Mouse (Mus musculus) layer of hippocampus, adult 9-10 months (tissue): ENCODE results near the gene Fibp.

ENCODE experiments used
- DNase-seq: peaks from one replicate; pipeline ENCODE4 v3.0.0; 2022; ENCODE audit warnings: low spot score

The Fibp gene

DNA sequence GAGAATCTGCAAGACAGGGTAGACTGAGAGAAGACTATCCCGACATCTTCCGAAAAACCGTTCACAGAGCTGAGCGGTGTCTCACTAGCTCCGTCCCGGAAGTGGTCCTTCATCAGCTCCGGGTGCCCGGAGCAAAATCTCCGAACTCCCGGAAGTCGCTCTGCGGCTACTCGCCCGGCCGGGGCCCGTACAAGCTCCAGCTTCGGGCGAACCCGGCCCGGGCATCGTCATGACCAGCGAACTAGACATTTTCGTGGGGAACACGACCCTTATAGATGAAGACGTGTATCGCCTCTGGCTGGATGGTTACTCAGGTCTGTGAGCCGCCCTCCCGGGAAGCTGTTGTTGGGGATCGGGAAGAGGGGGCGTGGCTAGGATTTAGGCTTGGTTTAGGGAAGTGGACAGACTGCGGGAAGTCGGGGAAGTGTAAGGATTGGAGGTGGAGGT lies at the start of gene Fibp:
Gene Fibp (plus strand): TSS at position 151 of the 447 bp plus-strand sequence.
- DNase-seq: peak; percentile 73

DNA sequence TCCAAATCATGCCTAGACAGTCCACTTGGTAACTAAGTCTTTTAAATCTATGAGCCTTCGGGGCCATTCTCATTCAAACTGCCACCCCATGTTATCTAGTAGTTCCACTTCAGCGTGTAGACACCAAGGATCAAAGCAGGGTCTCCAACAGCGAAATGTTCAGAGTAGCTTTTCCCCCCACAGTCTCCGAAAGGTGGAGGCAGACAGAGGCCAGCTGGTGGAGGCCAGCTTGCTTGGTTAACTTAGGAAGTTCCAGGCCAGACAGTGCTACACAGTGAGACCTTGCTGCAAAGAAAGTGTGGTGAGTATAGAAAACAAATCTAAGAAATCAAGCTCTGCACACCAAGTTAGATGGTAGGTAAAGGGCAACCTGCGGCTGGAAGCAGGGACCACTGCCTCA lies 49.8 kb upstream of the Fibp start:
- no peak for DNase-seq

DNA sequence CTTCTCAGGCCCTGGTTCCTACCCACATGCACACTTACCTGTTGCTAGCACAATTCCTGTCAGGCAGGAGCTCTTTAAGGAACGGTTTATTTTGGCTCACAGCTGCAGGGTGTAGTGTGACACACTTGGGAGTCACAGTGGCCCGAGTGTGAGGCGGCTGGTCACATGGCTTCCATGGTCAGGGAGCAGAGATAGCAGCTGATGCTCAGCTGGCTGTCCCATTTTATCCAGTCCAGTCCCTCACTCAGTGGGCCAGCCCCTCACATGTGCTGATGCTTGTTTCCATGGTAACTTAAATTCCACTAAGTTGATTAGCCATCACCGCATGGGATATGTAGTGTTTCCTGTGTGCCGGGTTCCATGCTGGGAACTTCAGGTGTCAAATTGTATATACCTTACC lies 48.5 kb upstream of the Fibp start:
- no peak for DNase-seq

DNA sequence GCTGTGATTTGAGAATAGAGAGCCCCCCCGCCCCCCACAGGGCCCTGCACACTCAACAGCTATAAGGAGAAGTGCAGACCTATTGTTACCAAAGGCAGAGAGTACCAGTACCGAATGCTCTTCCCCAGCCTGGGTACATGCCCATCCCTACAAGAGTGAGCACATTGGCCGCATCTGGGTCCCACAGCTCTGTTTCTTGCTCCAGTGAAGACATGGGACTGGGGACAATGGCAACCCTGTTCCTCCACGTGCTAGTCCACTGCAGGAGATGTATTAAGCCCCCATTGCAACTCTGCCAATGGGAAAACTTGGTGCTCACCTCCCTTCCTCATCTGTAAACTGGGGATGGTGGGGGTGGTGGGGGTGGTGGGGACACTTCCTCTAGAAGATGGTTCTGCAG lies 46.6 kb upstream of the Fibp start:
- DNase-seq: no peak

DNA sequence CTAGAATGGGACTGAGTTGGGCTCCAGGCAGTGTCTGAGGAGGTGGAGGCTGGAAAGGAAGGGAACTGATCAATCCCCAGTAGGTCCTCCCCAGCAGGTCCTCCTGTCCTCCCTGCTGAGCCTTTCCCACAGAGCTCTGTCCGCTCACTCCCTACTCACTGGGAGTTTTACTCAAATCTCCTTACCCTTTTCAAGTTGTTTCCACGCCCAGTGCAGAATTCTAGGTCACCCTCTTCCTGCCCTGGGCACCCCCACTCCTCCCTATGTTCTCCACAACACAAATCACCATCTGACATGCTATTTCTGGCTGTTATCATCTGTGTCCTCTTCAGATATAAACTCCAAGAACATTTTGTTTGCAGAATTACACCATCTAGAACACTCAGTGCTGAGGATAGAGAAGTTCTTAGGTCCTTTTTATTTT lies 45.9 kb upstream of the Fibp start:
- DNase-seq: no peak

DNA sequence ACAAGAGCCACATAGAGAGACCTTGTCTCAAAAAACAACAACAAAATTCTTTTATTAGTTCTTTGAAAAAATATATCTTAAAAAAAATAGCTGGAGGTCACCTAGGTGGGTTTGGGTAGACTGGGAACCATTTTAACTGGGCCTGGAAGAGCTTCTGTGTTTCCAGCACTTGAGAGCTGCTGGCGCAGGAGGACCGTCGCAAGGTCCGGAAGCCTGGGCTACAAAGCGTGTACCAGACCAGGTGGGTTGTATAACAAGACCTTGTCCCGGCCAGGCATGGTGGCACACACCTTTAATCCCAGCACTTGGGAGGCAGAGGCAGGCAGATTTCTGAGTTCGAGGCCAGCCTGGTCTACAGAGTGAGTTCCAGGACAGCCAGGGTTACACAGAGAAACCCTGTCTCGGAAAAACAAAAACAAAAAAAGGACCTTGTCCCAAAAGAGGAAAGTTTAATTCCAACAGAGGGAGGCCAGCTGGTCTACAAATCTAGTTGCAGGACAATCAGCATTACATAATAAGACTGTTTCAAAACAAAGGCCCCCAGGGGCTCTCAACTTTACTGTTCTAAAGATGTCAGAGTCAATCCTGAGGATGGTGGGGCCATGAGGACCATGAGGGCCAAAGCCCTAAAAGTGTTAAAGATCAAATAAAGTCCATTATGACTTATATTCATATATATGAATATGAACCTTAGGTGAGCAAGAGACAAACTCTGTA lies 41.5 kb upstream of the Fibp start:
- DNase-seq: no peak

DNA sequence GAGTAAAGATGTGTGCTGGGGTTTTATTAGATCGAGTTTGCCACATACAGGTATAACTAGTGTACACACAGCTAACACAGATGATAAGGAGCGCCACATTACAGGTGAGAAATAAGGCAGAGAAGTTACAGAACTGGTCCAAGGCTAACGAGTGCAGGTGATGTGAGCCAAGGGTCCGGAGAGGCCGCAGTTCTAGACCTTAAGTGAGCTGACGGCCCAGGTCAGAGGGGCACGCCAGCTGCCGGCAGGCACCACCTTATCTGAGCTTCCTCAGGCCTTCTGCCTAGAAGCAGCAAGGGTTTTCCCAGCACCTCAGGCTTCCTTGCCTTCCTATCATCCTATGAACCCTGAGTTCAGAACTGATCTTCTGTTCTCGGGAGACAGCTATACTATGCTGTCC lies 40.8 kb upstream of the Fibp start:
- DNase-seq: no peak

DNA sequence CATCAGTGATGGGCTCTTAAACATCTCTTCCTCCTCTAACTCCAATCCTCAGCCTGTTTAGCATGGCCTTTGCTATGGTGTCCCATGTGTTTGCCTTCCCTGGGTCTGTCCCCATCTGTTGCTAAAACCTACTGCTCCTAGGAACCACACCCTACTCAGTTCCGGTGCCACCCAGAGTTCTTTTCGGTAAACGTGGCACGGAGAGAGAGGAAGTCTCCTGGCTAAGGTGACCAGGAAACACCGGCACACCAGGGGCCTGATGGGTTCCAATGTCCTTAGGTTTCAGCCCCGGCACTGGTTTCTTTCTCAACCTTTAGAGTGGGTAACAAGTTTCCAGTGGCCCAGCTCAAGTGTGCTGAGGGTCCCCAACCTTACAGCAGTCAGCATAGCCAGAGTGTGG lies 39.8 kb upstream of the Fibp start:
- no peak for DNase-seq

DNA sequence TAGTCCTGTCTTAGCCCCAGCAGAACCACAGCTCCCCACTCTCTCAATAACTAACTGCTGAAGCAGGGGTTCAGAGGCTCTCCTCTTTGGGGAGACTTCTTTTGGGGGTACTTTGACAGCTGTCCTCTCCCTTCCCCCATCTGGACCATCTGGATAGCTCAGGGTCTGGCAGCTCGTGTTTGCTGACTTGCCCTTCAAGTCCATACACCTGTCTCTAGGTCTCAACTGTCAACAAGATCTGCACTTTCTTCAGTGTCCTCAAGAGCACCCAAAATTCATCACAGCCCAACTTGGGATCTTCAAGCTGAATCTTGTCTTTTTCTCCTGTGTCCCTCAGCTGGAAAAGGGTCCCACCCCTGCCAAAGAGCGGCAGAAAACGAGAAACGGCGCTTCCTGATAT lies 38.6 kb upstream of the Fibp start:
- DNase-seq: no peak

DNA sequence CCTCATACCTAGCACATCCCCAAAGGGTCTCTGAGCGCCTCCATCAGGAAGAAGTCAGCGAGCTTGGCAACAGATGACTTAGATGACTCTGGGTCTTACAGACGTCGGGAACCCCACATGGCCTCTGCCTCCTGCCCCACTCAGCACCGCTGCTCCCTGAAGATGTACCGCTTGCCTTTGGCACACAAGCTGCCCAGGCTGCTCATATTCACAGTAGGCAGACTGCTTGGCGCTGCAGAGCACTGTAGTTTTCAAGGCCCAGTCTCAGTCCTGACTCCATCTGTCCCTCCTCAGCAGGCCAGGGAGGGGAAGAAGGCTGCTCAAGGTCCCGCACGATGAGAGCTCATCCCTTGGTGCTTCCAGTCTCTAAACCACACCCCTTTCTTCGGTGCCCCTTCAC lies 38.1 kb upstream of the Fibp start:
- DNase-seq: no peak

DNA sequence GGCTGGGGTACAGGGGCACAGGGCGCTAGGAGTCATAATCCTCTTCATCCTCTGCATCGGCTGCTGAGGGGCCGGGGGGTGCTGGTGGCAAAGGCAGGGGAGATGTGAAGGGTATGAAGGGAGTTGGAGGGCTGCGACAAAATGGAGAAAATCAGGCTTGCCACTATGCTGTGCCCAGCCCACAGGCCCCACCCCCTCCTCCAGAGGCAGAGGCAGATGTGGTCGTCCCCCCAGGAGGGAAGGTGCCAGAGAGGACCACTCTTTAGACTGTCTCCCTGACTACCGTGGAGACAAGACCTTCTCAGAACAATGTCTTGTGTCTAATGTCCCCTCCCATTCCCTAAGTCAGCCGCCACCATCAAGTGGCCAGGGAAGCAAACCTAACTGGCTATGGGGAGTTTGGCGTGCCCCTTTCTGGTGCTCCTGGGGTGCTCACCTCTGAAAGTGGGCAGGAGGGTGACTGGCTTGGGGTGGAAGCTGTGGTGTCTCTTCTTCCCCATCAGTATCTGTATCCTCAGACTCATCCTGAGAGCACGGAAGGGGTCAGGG lies 37.4 kb upstream of the Fibp start:
- DNase-seq: no peak

DNA sequence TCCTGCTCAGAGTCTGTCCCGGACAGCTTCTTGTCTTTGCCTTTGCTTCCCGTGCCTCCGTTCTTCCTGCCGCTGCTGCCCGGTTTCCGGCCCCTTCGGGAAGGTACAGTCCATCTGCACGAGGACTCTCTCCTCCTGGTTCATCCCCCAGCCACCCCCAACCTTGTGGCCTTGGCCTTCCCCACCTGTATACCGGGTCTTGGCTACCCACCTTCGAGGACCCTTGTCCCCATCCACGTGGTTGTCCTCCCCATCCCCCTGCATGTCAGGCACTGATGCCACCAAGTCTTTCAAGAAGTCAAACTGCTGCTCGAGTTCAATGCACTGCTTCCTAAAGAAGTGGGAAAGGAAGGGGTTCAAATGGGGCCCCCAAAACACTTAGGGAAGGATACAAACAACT lies 36.9 kb upstream of the Fibp start:
- no peak for DNase-seq

DNA sequence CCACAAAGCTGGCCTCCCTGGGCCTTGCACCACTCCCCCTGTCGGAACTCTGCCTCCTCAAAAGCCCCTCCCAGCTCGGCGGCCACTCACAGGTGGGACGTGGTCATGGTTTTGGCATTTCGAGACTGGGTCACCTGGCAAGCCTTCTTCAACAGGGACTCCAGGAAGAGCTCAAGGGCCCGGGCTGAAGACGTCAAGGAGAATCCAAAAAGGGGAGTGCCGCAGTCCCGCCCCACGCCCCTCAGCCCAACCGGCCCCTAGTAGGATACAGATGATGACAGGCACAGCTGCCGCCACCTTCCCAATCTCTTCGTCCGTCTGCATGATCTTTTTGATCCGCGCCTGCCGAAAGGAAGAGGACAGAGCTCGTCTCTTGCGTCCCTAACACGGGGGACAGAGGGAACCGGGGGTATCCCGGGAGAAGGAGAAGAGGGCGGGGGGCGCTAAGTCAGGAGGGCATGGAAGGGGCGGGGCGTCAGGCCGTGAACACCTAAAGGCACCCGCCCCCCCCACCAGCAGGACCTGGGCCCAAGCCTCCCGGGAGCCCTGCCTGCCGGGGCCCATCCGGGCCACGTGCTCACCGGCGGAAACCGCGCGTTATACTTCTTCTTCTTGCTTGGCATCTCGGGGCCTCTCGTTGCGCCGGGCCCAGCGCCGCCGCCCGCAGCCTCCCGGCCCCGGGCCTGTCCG lies 36.2 kb upstream of the Fibp start:
- no peak for DNase-seq

DNA sequence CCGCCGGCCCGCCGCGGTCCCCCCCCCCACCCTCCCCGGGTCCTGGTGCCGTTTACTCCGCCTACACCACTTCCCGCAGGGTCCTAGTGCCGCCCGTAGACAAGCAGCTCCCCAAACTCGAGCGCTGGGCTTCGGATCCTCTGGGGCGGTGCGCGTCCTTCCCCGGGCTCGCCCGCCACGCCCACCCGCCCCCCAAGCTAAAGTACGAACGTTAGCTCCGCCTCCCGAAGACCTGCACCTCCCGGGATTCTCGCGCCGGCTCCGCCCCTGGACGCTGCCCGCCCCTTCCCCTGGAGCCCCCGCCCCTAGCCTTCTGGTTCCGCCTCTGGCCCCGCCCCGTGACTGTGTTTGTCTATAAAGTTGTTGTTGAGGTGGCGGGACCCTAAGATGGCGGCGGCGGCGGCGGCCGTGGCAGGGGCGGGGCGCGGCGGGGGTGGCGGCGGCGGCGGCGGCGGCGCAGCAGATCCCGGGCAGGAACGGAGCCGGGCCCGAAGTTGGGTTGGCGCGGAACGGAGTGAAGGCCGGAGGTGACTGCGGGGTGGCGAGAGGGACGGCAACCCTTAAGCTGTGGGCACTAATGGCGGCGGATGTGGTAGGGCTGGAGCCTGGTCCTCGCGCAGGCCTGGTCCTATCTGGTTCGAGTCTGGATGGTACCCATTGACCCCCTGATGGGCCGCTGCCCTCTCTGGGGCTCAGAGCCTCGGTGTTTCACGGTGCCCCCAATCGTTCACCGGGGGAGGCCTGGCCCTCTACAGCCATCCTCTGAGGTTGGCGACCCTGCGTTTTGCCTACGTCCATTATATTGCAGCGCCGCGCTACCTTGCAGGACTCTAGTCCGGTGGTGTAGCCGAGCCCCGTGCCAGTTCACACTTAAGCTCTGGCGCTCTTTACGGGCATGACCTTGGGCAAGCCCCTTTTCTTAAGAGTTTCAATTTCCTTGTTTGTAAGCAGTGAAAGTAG lies 35.4 kb upstream of the Fibp start, which contains the start of the genes Drap1 and AI837181:
Gene Drap1 (minus strand): TSS at position 198 of the 960 bp plus-strand sequence.
Gene AI837181 (plus strand): TSS at position 363 of the 960 bp plus-strand sequence.
- DNase-seq: peak; percentile 68

DNA sequence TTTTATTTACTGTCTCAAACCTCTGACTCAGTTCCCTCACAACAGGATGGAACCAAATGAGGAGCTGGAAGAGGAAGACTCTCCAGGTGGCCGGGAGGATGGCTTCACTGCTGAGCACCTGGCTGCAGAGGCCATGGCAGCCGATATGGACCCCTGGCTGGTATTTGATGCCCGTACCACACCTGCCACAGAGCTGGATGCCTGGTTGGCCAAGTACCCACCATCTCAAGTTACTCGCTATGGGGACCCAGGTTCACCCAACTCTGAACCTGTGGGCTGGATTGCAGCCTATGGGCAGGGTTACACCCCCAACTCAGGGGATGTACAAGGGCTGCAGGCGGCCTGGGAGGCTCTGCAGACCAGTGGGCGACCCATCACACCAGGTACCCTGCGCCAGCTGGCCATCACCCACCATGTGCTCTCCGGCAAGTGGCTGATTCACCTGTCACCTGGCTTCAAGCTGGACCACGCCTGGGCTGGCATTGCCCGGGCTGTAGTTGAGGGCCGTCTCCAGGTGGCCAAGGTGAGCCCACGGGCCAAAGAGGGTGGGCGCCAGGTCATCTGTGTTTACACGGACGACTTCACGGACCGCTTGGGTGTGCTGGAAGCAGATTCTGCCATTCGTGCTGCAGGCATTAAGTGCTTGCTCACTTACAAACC lies 34.4 kb upstream of the Fibp start:
- DNase-seq: no peak

DNA sequence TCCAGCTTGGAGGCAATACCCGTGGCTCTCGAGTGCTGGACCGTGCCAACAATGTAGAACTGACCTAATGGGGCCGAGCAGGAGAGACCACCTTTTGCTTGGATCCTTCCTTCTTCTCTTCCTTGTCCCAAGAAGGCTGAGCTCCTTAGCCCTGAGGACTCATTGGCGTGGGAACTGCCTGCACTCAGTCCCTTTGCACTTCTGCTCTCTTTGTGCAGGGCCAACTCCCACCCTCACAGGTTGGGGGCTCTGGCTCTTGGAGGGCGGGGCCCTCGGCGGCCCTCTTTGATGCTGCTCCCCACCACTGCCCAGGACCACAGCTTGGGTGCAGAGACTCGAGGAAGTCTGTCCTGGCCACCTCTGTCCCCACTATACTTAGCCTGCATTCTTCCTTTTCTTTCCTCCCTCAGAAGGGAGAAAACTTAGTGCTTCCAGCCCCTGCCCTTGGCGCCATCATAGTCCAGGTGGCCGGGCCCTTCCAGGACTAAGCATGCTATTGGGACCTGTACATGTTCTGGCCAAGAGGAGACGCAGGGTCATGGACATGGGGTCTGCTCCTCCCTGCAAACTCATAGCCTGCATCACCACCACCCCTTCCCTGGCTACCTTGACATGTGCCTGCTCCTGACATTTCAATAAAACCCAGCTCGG lies 33.6 kb upstream of the Fibp start:
- no peak for DNase-seq

DNA sequence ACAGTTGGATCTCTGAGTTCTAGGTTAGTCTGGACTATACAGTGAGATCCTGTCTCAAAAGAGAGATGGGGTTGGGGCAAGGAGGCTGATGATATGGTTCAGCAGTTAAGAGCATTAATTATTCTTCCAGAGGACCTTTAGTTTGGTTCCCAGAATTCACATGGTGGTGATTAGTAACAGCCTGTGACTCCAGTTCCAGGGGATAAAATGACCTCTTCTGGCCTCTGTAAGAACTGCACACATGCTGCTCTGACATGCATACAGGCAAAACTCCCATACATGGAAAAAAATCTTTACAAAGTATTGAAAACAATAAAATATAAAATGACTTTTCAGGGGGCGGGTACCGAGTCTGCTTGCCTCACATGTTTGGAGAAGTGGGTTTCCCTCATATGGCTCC lies 32.3 kb upstream of the Fibp start:
- no peak for DNase-seq

DNA sequence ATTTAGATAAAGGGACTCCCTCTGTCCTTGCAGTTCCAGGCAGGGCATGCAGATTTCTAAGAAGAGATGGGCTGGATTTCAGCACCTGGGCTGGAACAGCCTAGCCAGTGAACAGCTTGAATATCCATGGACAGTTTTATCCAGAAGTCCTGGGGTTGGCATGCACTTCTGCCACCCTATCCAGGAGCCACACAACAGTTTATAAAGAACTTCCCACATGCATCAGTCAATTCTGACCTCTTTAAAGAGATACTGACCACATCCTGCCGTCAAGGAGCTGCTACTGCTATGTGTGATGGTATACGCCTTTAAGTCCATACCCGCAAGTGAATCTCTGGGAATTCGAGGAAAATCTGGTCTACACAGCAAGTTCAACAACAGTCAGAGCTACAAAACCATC lies 31.2 kb upstream of the Fibp start:
- no peak for DNase-seq

DNA sequence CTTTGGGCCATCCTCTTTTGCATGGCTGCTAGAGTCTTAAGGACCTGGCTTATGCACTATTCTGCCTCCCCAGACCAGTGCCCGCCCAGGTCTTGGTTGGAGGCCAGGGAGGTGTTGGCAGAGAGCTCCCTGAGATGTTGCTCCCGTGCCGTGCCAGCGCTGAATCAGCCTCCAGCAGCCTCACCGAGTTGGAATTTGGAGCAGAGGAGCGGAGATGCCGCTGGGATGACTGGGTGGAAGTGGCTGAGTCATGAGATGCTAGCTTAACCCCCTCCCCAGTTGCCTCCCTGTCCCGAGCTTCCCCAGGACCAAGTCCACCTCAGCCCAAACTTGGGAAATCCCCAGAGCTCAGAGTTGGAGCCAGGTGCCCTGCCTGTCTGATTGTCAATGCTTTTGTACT lies 30.6 kb upstream of the Fibp start:
- DNase-seq: no peak

DNA sequence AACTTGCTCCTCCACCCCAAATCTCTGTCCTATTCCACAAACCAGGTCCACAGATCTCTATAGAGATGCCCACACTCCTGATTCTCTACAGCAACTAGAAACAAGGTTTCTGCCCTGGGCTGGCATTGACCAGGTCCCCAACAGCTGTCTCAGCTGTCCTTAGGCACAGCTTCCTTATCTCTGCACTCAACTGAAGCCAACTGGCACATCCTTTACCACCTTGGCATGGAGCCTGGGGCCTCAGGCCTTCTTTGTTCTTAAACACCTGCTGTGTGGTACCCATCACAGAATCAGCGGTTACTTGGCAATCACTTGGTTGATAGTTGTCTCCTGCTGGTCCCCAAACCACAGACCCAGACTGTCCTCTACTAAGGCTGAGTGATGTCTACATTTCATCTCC lies 30.0 kb upstream of the Fibp start:
- no peak for DNase-seq

DNA sequence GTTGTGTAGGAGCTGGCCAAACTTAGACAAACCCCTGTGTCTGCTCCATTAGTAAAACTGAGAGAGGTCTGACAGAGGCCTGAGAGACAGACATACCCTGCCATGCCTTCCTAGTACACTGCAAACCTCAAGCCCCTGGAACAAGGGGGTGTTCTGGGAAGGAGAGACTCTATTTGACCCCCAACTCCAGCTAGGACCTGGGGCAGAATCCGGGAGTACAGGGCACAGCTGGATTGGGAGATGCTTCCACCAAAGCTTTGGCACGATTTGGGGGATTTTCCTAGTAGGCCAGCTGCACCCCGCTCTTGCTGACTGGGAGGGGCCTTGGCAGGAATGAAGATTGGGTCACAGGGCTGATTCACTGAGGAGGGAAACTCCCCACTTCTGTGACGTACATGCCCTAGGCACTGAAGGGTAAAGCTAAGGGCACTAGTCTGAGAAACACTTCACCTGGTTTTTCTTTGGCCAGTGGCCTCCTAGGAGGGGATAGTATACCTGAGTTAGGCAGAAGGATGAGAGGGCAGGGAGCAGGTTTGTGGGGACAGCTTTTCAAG lies 28.4 kb upstream of the Fibp start:
- DNase-seq: no peak
